Mouse (Mus musculus) CH12.LX (cell line): Measurements from ENCODE around the gene Jkamp.

Experiments used
- CTCF ChIP-seq, 2 experiments: IDR thresholded peaks in 1 of 2; conservative IDR thresholded peaks in 1 of 2; 2 replicates each; pipeline ENCODE4 v1.5.1; 2011 to 2012; ENCODE audit warnings: low read depth in 2 of 2, low read length in 2 of 2, improper control_type of control experiment in 1 of 2, inconsistent platforms in 1 of 2, mild to moderate bottlenecking in 1 of 2, moderate library complexity in 1 of 2
- E2F4 ChIP-seq: IDR thresholded peaks from 2 replicates; pipeline ENCODE4 v1.6.1; 2011; ENCODE audit warnings: low read depth, low read length, improper control_type of control experiment; ENCODE audit not compliant: insufficient replicate concordance
- EP300 ChIP-seq: IDR thresholded peaks from 2 replicates; pipeline ENCODE4 v1.6.1; 2011; ENCODE audit warnings: low read length, improper control_type of control experiment
- MAX ChIP-seq: IDR thresholded peaks from 2 replicates; pipeline ENCODE4 v1.6.1; 2011; ENCODE audit warnings: low read length, improper control_type of control experiment
- MXI1 ChIP-seq: IDR thresholded peaks from 2 replicates; pipeline ENCODE4 v1.6.1; 2011; ENCODE audit warnings: mild to moderate bottlenecking, low read depth, low read length, improper control_type of control experiment
- NELFE ChIP-seq: IDR thresholded peaks from 2 replicates; pipeline ENCODE4 v1.6.1; 2011; ENCODE audit warnings: low read depth, low read length, improper control_type of control experiment
- POLR2A ChIP-seq: IDR thresholded peaks from 2 replicates; pipeline ENCODE4 v1.6.1; 2011; ENCODE audit warnings: low read depth, mild to moderate bottlenecking, improper control_type of control experiment, low read length
- RCOR1 ChIP-seq: conservative IDR thresholded peaks from 2 replicates; pipeline ENCODE4 v1.6.1; 2012; ENCODE audit warnings: low read depth, mild to moderate bottlenecking, inconsistent platforms, low read length, improper control_type of control experiment
- TCF12 ChIP-seq: IDR thresholded peaks from 2 replicates; pipeline ENCODE4 v1.6.1; 2014; ENCODE audit warnings: low read depth, mild to moderate bottlenecking, inconsistent platforms, low read length, improper control_type of control experiment
- ZC3H11A ChIP-seq: IDR thresholded peaks from 2 replicates; pipeline ENCODE4 v1.6.1; 2012; ENCODE audit warnings: low read depth, mild to moderate bottlenecking, inconsistent platforms, low read length, improper control_type of control experiment
- ZNF384 ChIP-seq: IDR thresholded peaks from 2 replicates; pipeline ENCODE4 v1.6.1; 2012; ENCODE audit warnings: low read depth, low read length, improper control_type of control experiment, inconsistent platforms

- TF ChIP-seq CTCF (conservative IDR thresholded peaks at IDR 0.05 in 1 of 2, IDR thresholded peaks at IDR 0.05 in 1 of 2; ENCODE audit: low read depth in 2 of 2, low read length in 2 of 2) (no peak), ZC3H11A (no peak), RCOR1 (no peak), TCF12 (no peak), MAX (no peak), NELFE (no peak), EP300 (no peak), POLR2A (no peak), MXI1 (no peak), ZNF384 (no peak), E2F4 (no peak)
Measured at GRCm38 (mm10) chr12:72039501-72039900, 45.9 kb upstream of the Jkamp start.
